Comparison of ENCODE assay signal across 7 mouse cellular contexts in the genomic region with DNA sequence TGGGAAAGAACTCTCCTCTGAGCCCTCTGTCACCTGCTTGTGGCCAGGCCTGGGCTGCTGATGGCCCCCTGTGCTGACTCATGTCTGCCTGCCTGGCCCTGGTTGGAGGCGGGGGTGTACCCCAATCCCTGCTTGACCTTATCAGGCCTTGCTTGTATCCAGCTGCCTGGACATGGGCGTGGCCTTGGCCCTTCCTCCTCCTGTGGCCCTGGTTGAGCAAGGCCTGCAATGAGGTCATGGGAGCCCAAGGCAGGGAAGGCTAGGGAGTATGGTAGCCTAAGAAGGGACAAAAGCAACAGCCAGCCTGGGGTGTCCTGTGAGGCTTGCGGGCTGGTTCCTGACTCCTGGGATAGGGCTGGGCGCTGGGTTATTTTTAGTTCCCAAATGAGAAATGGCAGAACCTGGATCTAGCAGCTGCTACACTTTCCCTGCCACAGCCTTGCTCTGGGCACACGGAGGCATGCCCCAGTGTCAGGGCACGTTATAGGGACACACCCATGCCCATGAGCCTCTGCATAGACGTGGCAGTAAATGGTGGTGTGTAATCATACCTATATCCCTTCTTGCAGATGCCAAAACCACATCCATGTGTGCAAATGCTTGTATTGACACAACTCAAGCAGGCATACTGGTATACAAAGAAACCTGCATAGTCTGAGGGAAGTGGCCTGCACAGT. TPM values are rescaled to one million over a fixed set of nuclear protein-coding genes. Genes with fewer than 3 reads are reported as not detected.
DNase-seq lines count a peak whose midpoint lies in the region; ATAC-seq and TF ChIP-seq lines count a peak whose summit lies in the region.

No protein-coding gene starts in this region.

- peaks cover 17 to 62% of the 10 kb centered on the region in 2 experiments for H3K4me1 ChIP-seq in CH12.LX (ENCODE audit: control insufficient read depth in 1 of 2, insufficient read depth in 2 of 2)
- H3K4me1 ChIP-seq in heart, embryonic 13.5 days = peaks cover 20% of the 10 kb centered on the region
- peaks cover 5% of the 10 kb centered on the region; the same call in 1 of the 2 replicates for H3K4me1 ChIP-seq in lung, postnatal 0 days (ENCODE audit: insufficient read depth, low read depth, low read length)

- no peaks in the 10 kb centered on the region for H3K36me3 ChIP-seq in CH12.LX (replicated peaks in 1 of 2; ENCODE audit: control insufficient read depth in 1 of 2, insufficient read depth in 1 of 2, low read length in 1 of 2)
- H3K36me3 ChIP-seq in heart, embryonic 13.5 days = no peaks in the 10 kb centered on the region
- no peaks in the 10 kb centered on the region for H3K36me3 ChIP-seq in lung, postnatal 0 days (ENCODE audit: insufficient read depth, low read length)

- H3K9ac ChIP-seq in CH12.LX (ENCODE audit: insufficient read depth, low read depth) = no peak overlapping the region
- H3K9ac ChIP-seq in heart, embryonic 13.5 days = peak overlapping the region; percentile 4; the same call in 1 of the 2 replicates
- H3K9ac ChIP-seq in lung, postnatal 0 days (replicated peaks; ENCODE audit: low read depth) = no peak overlapping the region

- WGBS in heart, embryonic 13.5 days = 48% methylated on average over 7 of the region's 7 CpGs
- 68% methylated on average over 7 of the region's 7 CpGs for WGBS in lung, postnatal 0 days

- no peak for TF ChIP-seq EP300 in CH12.LX (IDR thresholded peaks at IDR 0.05; ENCODE audit: low read length)
- no peak for TF ChIP-seq EP300 in lung, postnatal 0 days (IDR thresholded peaks at IDR 0.05)

- TF ChIP-seq CTCF in CH12.LX (conservative IDR thresholded peaks at IDR 0.05 in 1 of 2, IDR thresholded peaks at IDR 0.05 in 1 of 2; ENCODE audit: low read depth in 2 of 2, low read length in 2 of 2) = no peak
- TF ChIP-seq CTCF in lung, postnatal 0 days (IDR thresholded peaks at IDR 0.05) = no peak

- H3K27ac ChIP-seq in CH12.LX (ENCODE audit: insufficient read depth, low read depth) = no peak overlapping the region
- H3K27ac ChIP-seq in heart, embryonic 13.5 days (replicated peaks) = peak overlapping the region; percentile 43; the same call in 1 of the 2 replicates
- H3K27ac ChIP-seq in lung, postnatal 0 days (ENCODE audit: low read length) = peak overlapping the region; percentile 28; the same call in 1 of the 2 replicates

- no peaks in the 10 kb centered on the region for H3K79me2 ChIP-seq in CH12.LX (replicated peaks; ENCODE audit: control insufficient read depth, extremely low read depth, insufficient read depth, poor library complexity, severe bottlenecking)

- no peak for DNase-seq in CH12.LX (ENCODE audit: extremely low read depth)
- DNase-seq in adrenal gland, postnatal 14 days = peak; percentile 91
- DNase-seq in lung, postnatal 0 days (ENCODE audit: low spot score) = peak; percentile 64
- no peak for DNase-seq in c-Kit-positive CD71-positive TER-119-positive erythroid progenitor cells, embryonic 14.5 days (ENCODE audit: low spot score)
- no peak for DNase-seq in frontal cortex, postnatal 10 days (ENCODE audit: low spot score in 2 of 2)

- H3K9me3 ChIP-seq in CH12.LX (replicated peaks; ENCODE audit: low read length) = no peaks in the 10 kb centered on the region
- H3K9me3 ChIP-seq in heart, embryonic 13.5 days = no peaks in the 10 kb centered on the region
- H3K9me3 ChIP-seq in lung, postnatal 0 days (ENCODE audit: low read length) = no peaks in the 10 kb centered on the region

- no peak overlapping the region for H3K4me2 ChIP-seq in CH12.LX (ENCODE audit: insufficient read depth, low read depth, poor library complexity, severe bottlenecking)
- no peak overlapping the region for H3K4me2 ChIP-seq in heart, embryonic 13.5 days
- H3K4me2 ChIP-seq in lung, postnatal 0 days (replicated peaks; ENCODE audit: low read depth, low read length) = no peak overlapping the region

- TF ChIP-seq RAD21 in CH12.LX (IDR thresholded peaks at IDR 0.05; ENCODE audit: low read depth, low read length) = no peak

- in situ Hi-C loops in CH12.LX (cut with MboI; ENCODE audit: low pct_ligation_motif_present, low pct_unique_long_range_greater_than_20kb, low sequenced_read_pairs) = no loop called here

- no peak for TF ChIP-seq POLR2A in CH12.LX (IDR thresholded peaks at IDR 0.05; ENCODE audit: low read depth, low read length)

- peaks cover 10% of the 10 kb centered on the region for H3K27me3 ChIP-seq in CH12.LX (replicated peaks)
- H3K27me3 ChIP-seq in heart, embryonic 13.5 days (replicated peaks) = no peaks in the 10 kb centered on the region
- H3K27me3 ChIP-seq in lung, postnatal 0 days (replicated peaks; ENCODE audit: insufficient read depth, low read length) = no peaks in the 10 kb centered on the region

- ATAC-seq in heart, embryonic 13.5 days (ENCODE audit: extremely low read depth, insufficient number of reproducible peaks, low FRiP score, low TSS enrichment) = no peak
- ATAC-seq in lung, postnatal 0 days = peak; percentile 61
- no peak for ATAC-seq in frontal cortex, adult (ENCODE audit: low TSS enrichment)

- dilution Hi-C loops in CH12.LX (cut with MboI; ENCODE audit: extremely low pct_ligation_motif_present, extremely low pct_unique_long_range_greater_than_20kb, low sequenced_read_pairs) = no loop called here

- peak overlapping the region in 1 of 3 experiments; percentile 3 for H3K4me3 ChIP-seq in CH12.LX (replicated peaks in 1 of 3; ENCODE audit: low read depth in 2 of 3, low read length in 2 of 3, poor library complexity in 1 of 3)
- no peak overlapping the region for H3K4me3 ChIP-seq in heart, embryonic 13.5 days
- H3K4me3 ChIP-seq in lung, postnatal 0 days (ENCODE audit: low read depth, low read length) = no peak overlapping the region

TF ChIP-seq in CH12.LX, 34 proteins besides CTCF, POLR2A, EP300 and RAD21:
- TF ChIP-seq JUN (IDR thresholded peaks at IDR 0.05; ENCODE audit: insufficient read depth, low read depth, low read length) (no peak), BHLHE40 (IDR thresholded peaks at IDR 0.05; ENCODE audit: low read depth, low read length) (peak; percentile 18; the same call in 1 of the 2 replicates), JUND (conservative IDR thresholded peaks at IDR 0.05; ENCODE audit: low read depth, low read length) (no peak), MAZ (IDR thresholded peaks at IDR 0.05; ENCODE audit: low read depth, low read length) (no peak), ETS1 (conservative IDR thresholded peaks at IDR 0.05; ENCODE audit: low read depth, low read length) (no peak), MAX (IDR thresholded peaks at IDR 0.05; ENCODE audit: low read length) (no peak), IRF4 (IDR thresholded peaks at IDR 0.05; ENCODE audit: low read depth, low read length) (no peak), UBTF (IDR thresholded peaks at IDR 0.05; ENCODE audit: low read depth, low read length) (no peak)

RNA-seq across cellular contexts. Expression of a gene that starts 37.0 kb away (rescaled TPM):
- total RNA-seq in CH12.LX (2012; rRNA removed) = 10.7 and 14.8 TPM in 2 replicates
- 6.0 and 9.7 TPM in 2 replicates for total RNA-seq in CH12.LX (2014; rRNA removed)
- 7.0 and 11.3 TPM in 2 replicates for polyA plus RNA-seq in CH12.LX (2012; ENCODE audit: insufficient read length, low read depth)
- 28.5 and 29.8 TPM in 2 replicates for total RNA-seq in adrenal gland, postnatal 14 days (2021)
- polyA plus RNA-seq in heart, embryonic 13.5 days (2015; fragmentation: Nextera tagmentation; extraction: Ambion mirVana) = 27.3 and 30.7 TPM in 2 replicates
- polyA plus RNA-seq in lung, postnatal 0 days (2015; fragmentation: Nextera tagmentation; extraction: Ambion mirVana) = 34.4 and 35.3 TPM in 2 replicates

RNA-seq across cellular contexts. Expression of a gene that starts 37.5 kb away (rescaled TPM):
- 3,351 and 3,819 TPM in 2 replicates for total RNA-seq in CH12.LX (2012; rRNA removed)
- total RNA-seq in CH12.LX (2014; rRNA removed) = 2,106 and 2,198 TPM in 2 replicates
- 2,552 and 2,592 TPM in 2 replicates for polyA plus RNA-seq in CH12.LX (2012; ENCODE audit: insufficient read length, low read depth)
- 594 and 691 TPM in 2 replicates for total RNA-seq in adrenal gland, postnatal 14 days (2021)
- 603 and 677 TPM in 2 replicates for polyA plus RNA-seq in heart, embryonic 13.5 days (2015; fragmentation: Nextera tagmentation; extraction: Ambion mirVana)
- 554 and 577 TPM in 2 replicates for polyA plus RNA-seq in lung, postnatal 0 days (2015; fragmentation: Nextera tagmentation; extraction: Ambion mirVana)

RNA-seq across cellular contexts. Expression of a gene that starts 39.4 kb away (rescaled TPM):
- total RNA-seq in CH12.LX (2012; rRNA removed) = not detected in 2 replicates
- total RNA-seq in CH12.LX (2014; rRNA removed) = not detected in 2 replicates
- polyA plus RNA-seq in CH12.LX (2012; ENCODE audit: insufficient read length, low read depth) = not detected in 2 replicates
- 43.0 and 49.3 TPM in 2 replicates for total RNA-seq in adrenal gland, postnatal 14 days (2021)
- polyA plus RNA-seq in heart, embryonic 13.5 days (2015; fragmentation: Nextera tagmentation; extraction: Ambion mirVana) = 2.2 and 2.6 TPM in 2 replicates
- 10.5 and 14.2 TPM in 2 replicates for polyA plus RNA-seq in lung, postnatal 0 days (2015; fragmentation: Nextera tagmentation; extraction: Ambion mirVana)

Comparison
In these comparisons a context has a peak if more than half of its experiments do, and no peak if none do; other contexts are left out.
1. DNase-seq: peak in adrenal gland, postnatal 14 days (single experiment) and lung, postnatal 0 days (single experiment); none in CH12.LX (single experiment), c-Kit-positive CD71-positive TER-119-positive erythroid progenitor cells, embryonic 14.5 days (single experiment) and frontal cortex, postnatal 10 days (0 of 2).